Mouse (Mus musculus) right cerebral cortex, postnatal 36 days (tissue): ENCODE results near the gene Slc30a7.
"Not testable (repeated sequence)": the region's sequence is repeated elsewhere in the genome, so short reads cannot be mapped to it uniquely, and the experiment has no call there.

ENCODE experiments used
- DNase-seq, 2 experiments: peaks; one replicate each; pipeline ENCODE4 v3.0.0; 2022; ENCODE audit warnings: low spot score in 2 of 2, mixed read lengths in 1 of 2

Gene Slc30a7

DNA sequence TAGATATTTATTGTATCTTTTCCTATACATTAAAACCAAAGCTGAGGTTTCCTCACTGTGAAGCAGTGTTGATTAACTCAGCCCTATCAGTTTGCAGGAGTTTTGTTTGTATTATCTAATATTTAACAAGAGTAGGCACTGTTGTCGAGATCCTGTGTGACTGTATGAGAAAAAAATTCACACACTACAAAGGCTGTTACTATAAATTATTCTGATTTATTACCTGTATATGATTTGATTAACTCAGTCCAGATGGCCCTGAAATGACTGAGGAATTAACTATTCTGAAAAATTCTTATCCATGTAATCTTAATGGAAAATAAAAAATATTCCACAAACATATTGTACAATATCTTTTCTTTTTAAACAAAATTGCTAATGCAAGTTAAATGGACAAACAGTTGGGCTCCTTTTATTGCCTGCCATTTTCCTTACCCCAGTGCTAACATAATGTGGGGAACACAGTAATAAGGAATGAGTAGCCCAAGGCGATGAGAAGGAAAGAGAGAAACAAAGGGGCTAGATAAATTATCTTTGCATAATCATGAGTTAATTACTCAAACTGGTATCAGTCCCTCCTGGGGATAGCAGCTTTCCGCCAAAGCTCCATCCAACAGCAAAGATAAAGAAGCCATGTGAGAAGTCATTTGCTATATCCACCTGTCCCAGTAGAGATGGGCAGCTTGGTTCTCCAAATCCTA lies 57.8 kb downstream of the Slc30a7 start:
- DNase-seq = no peak

DNA sequence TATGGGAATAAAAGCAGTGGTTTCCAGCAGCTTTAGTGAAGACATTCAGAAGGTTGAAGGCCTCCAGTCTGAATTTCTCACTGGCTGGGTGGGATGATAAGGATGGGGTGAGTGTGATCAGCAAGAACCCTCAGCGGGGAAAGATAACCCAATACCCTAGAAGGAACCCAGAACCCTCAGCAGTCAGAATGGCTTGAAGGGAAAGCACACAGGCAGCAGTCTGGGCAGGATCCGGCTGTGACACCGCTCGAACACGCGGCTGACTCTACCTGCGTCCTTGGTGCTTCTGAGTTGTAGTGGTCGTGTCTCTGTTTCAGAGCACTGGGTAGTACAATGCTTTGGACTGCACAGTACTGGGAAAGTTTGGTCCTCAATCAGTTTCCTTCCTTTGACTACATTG lies 60.9 kb downstream of the Slc30a7 start:
- no peak for DNase-seq

DNA sequence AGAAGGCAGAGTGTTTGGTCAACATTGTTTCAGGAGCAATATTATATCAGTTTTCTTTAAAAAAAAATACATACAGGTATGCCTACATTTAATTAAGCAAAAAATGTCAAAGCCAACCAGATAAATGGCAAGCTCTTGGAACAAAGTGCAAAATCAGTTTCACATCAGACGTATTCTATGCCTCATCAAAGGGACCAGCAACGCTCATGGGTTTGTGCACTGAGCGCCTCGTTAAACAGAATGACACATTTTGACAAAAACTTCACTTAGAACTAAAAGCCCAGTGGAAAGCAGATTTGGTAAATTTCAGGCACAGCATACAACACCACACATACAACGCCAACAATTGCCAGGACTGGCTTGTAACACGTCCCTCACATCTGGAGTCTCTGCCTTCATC lies 62.8 kb downstream of the Slc30a7 start:
- no peak for DNase-seq

DNA sequence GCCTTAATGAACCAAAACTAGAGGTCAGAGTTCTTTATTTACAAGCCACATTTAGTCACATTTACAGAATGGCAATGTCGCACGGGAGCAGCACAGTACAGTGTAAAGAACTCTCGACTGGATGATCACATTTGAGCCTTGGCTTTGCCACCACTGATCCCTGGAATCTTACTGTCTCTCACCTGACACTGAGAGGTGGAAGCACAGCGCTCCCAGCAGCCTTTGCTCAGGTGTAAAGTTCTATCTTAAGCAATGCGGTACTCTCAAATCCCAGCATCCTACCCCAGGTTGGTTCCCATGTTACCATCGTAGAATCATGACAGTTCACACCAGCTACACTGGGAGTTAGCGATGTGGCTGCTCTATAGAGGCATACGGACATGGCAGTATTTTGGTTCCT lies 65.7 kb downstream of the Slc30a7 start:
- no peak for DNase-seq

DNA sequence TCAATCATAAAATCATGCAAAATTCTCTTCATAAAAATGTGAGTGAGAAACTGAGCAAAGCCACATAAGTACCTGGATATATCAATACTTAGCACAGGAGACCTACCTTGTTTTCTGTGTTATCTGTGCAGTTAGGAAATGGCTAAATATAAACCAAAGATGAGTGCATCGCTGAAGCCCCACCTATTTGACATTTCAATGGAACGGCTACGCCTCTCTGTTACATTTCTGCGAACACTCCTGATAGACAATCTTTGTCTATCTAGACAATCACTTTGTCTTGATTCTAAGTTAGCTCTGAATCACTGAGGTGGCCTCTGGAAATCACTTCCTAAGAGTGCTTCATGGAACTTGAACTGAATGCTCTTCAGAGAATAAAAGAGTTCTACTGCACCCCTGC lies 66.7 kb downstream of the Slc30a7 start:
- no peak for DNase-seq

DNA sequence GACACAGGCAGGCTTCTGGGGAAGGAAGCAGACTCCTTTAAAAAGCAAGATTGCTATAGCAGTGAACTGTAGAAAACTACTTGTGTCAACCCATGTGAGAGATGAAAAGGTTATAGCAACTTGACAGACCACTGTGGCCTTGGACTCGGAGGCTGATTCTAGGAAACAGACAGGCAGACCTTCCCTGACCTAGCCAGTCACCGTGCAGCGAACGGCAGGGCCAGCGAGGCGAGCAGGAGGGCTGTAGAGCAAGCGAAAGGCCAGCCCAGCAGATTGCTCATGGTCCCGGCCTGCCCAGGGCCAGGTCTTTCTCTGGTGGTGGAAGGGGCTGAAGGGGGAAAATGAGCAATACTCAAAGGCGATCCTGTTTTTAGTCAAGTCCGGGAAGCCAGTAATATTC lies 69.4 kb downstream of the Slc30a7 start:
- DNase-seq = no peak

DNA sequence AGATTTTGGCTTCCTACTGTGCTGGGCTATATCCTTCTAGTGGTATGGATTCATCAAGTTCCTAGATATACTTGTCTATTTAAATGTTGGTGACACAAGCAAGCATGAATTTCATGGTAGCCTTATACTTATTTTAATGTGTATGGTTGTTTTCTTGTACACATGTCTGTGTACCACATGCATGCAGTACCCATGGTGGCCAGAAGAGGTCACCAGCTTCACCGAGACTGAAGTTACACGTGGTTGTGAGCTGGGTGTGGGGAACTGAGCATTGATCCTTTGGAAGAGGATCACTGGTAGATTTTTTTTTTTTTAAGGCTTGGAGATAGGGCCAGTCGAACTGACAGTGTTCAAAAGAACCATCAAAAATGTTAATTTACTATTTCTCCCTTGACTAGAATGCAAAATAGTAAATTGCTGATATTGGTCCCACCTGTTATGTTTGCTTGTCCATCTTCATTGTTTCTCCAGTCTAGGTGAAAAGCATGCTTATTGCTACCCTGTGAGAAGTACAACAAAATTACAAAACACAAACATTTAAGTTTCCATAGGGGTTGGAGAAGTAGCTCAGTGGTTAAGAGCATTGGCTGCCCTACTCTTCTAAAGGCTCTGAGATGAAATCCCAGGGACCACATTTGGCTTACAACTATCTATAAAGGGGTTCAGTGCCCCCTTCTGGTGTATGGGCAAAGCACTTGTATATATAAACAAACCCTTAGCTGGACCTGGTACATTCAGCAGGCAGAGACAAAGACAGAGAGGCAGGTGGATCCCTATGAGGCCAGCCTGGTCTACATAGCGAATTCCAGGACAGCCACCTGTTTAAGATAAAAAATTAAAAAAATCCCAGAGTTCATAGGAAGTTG lies 70.2 kb downstream of the Slc30a7 start:
- no peak for DNase-seq

DNA sequence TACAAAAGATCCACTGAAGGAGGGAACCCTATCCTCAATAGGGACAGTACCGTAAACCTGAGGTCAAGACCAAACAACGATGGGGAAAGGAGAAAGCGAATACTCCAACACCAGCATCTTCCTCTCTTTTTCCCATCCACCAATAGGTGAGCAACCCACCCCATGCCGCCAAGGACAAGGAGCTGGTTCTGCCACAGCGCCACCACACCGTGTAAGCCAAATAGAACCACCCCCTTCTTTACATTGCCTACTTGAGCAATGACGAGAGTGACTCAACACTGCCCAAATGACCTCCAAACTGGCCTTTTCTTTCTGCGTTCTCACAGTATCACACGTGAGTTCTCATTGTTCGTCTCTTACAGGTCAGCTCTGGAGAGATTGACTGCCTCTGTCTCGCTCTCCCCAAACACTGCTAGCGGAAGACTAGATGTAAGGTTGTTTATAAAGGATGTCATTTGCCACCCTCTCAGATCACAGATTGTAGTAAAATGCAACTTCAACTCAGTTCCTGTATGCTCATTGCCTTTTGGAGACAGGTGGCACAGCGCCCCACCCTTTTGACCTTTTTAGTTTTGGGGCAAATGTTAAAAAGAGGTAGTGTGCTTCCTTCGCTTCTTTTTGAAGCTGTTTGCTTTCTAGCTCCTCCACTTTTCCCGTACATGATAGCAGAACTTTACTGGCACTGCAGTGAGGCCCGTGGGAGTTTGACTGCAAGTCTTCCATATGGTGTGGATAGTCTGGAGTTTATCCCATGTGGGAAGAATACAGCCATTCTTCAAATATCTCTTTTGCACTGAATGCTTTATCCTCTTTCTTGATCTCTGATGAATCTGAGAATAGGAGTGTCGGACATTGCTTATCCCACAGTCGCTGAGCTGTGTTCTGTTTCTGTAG lies 73.7 kb downstream of the Slc30a7 start:
- DNase-seq = peak; percentile 62 to 67

DNA sequence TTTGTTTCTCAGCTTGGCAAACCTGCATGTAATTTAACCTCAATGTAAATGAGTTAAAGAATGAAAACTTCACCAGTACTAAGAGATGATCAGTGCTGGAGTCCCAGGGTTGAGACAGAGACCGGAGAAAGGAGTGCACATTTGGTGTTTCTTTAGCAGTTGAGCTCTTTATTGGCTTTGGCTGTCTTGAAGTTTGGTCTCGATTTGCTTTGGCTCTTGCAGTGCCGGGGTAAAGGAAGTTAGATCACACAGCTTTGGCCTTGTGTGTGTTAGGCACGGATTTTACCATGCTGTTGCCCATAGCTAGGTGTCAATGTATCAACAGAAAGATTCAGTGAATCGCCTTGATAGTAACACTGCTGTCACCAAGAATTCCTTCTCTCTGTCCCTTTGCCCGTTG lies 75.5 kb downstream of the Slc30a7 start:
- no peak for DNase-seq

DNA sequence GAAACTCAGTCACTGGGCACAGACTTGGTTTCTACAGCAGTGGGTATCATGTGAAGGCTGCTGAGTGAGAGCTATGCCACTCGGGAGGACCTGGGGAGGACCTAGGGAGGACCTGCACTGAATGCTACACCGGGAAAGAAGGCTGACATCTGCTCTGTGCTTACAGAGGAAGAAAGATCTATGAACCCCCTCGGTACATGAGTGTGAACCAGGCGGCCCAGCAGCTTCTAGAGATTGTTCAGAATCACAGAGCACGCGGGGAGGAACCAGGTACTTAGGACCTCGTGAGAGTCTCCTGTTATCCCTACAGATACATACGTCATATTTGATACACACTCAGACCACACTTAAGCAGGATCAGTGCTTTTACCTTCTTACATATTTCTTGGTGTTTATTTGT lies 80.7 kb downstream of the Slc30a7 start:
- no peak for DNase-seq

DNA sequence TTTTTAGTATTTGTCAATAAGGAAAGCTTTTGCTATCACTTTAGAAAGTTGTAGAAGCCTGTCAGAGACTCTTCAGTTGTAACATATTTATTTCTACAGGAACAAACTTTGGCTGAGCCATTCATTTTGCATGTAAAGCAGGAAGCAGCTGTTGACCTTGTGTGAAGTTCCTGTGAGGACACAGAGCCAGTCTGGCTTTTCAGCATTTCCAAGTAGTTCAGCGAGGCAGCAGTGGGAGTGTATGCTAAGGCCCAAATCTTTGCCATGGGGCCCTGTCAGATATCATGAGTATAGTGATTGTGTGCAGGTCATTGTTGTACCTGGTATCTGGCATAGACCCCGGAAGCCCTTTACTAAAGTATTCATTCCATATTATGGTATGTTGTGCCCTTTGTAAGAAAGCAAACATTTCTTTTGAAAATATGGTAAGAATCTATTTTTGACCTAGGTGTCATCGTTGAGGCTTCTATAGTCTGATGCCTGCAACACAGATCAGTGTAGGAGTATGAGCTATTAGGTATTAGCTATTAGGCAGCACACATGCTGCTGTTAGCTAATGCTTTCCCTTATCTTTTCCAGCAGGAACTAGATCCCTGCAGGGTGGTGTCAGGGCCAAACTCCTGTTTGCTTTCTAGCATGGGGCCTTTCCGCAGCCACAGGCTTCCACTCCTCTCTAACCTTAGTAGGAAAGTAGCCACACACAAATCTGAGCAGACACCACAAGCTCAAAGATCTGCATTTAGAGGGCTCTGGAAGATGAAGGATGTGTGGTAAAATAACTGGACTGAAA lies 82.6 kb downstream of the Slc30a7 start:
- DNase-seq = no peak

DNA sequence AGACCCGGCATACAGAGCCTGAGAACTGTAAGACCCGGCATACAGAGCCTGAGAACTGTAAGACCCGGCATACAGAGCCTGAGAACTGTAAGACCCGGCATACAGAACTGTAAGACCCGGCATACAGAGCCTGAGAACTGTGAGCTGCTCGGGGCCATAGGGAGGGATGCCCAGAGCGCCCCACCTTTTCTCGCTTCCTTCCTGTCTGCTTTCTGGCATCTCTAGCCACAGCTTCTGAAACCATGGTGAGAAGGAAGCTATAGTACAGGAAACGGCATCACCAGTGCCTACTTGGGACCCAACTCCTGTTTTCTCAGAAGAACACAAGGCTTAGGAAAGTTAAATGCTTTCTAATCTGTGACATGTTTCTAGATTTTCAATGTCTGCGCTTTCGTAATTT lies 99.8 kb downstream of the Slc30a7 start:
- not testable (repeated sequence) for DNase-seq

DNA sequence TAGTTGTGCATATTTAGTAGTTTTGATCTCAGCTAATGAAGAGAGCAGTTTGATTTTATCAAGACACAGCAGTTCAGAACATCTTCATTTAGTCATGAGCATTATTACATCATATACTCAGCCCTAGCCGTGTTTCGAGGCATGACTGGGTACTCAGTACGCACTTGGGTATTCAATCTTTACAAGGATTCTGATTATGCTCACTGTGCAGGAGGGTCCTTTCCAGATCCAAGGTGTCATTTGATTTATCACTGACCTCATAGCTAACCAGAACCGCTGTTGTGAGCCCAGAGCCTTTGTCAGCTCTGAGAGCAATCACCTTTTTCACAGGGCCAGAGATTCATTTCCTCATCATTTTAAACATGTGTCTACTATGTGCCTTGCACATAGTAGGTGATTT lies 101.6 kb downstream of the Slc30a7 start:
- no peak for DNase-seq

DNA sequence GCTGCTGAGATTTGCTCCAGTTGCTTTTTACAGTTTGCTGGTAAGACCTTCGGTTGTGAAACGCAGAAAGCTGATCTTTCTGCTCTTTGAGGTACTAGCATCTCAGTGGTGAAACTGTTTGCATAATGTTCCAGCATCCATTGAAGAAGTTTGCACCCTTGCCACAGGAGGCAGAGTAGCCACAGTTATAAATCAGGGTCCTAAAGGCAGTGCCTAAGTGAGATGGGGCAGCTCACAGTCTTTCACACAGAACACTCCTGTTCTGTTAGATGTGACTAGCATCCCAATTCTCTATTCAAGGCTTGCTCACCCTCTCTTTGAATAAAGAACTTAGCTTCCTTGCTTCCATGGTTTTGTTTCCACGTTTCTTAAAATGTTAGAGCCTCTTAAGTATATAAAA lies 102.1 kb downstream of the Slc30a7 start:
- DNase-seq = no peak

DNA sequence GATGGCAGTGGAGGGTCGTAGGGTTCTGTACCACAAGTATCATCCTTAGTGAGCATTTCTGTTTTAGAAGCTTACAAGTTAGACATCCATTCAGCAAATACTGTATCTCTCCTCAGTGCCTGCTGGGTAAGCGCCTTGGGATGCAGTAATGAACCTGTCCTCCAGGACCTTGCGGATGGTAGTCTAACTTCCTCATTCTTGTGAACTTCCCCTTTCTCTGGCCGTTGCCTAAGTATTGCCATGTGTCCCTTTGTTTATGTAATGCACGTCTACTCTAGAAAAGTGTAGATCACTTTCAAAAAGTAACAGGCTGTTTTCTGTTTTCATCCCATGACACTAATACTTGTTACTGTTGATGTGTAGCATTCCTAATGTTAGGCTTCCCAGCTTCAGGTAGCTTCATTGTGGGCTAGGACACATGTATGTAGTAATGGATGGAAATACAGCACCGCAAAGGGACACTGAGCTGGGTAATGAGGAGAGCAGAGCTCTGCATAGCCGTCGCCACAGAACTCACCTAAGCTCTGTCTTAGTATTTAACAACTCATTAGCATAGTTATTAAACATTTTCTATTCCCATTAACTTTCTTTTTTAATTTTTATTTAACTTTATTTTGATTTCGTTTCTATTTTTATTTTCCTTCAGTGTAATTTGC lies 104.8 kb downstream of the Slc30a7 start:
- DNase-seq = no peak

DNA sequence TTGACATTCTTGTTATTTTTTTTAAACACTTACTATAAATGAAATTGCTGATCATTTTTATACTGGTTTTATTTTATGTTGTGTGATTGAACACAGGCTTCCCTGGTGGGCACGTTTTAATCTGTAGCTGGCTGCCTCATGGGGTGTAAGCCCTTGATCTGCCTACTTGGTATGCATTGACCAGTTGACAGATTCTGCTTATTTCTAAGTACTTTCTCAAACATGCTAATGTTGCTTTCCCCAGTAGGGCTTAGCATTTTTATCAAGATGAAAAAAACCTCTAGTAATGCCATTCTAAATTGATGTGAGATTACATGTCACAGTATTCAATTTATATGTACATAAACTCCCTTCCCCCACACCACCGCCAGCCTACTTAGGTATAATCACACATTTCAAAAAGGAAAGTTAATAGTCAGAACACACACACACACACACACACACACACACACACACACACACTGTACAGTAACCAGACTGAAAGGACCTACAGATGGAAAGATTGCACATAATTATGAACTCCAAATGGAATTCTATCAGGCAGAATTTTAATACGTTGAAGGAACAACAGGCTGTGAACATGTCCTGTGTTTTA lies 108.8 kb downstream of the Slc30a7 start:
- no peak for DNase-seq

DNA sequence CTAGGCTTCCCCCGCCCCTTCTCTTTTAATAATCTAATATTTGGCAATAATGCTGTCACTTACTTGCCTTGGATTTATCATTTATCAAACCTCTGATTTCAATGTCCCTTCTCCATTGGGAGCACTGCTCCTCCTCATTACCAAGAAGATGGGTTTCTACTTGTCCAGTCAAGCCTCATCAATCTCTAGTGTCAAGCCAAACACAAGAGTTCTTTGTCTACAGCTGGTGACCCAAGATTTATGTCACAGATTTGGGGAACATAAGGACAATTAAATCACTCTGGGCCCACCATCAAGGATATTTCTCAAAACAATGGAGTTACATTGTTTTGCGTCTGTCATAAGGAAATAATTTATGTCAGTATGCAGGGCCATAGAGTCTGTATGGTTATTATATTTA lies 114.0 kb downstream of the Slc30a7 start:
- DNase-seq = no peak

DNA sequence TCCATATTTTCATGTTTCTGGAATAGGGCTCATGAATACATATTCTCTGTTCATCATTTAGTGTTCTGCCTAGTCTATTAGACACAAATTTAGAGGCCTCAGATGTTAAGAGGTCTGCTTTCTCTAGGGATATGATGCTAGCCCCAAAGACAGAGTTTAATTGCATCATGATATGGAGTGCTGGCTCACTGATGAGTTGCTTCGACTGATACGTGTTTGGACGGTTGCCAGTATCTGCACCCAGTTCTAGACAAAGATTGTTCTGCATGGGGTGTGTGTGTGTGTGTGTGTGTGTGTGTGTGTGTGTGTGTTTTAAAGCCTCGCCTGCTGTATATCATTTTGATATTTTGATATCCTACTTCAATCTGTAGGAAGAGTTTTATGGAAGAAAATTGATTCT lies 114.9 kb downstream of the Slc30a7 start:
- DNase-seq = no peak
